Comparison of ENCODE assay signal across 8 mouse cellular contexts in the genomic region with DNA sequence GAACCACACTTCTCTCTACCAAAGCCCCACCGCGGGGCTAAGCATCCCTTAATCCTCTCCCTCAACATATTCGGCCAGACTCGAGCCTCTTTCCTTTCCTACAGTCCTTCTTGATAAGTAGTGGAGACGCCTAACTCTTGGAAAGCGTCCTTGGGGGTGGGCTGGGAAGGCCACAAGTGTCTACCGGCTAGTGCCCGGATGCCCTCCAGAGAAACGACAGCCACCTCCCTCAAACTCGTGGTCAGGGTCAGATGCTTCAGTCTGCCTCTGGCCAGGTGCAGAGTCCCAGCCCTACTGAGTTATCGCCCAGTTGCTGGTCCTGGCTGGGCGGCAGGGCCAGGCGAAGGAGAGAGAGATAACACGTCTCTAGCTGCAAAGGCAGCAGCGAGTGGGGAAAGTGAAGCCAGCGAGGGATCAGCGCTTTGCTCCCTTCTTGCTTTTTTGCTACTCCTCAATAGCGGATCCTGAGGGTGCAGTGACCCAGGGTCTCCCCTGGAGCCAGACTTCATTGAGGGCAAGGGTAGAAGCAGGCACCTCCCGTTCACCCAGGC. TPM values are rescaled to one million over a fixed set of nuclear protein-coding genes. Genes with fewer than 3 reads are reported as not detected.
A peak's percentile ranks its signal among the peaks of the same experiment; 100 is the strongest.
DNase-seq lines count a peak whose midpoint lies in the region; ATAC-seq and TF ChIP-seq lines count a peak whose summit lies in the region.

No protein-coding gene starts in this region.

- H3K4me3 ChIP-seq in lung, embryonic 15.5 days, result peak overlapping the region; percentile 78
- H3K4me3 ChIP-seq in heart, postnatal 0 days (ENCODE audit: low read depth, low read length), result peak overlapping the region; percentile 69
- peak overlapping the region; percentile 36 to 80 for H3K4me3 ChIP-seq in liver, embryonic 14.5 days (ENCODE audit: insufficient read depth in 1 of 2, low read depth in 2 of 2, low read length in 2 of 2)
- H3K4me3 ChIP-seq in stomach, embryonic 14.5 days (ENCODE audit: low read depth, low read length), result peak overlapping the region; percentile 47

- peak overlapping the region; percentile 65; the same call in 1 of the 2 replicates for H3K27ac ChIP-seq in lung, embryonic 15.5 days
- peak overlapping the region; percentile 63 for H3K27ac ChIP-seq in heart, postnatal 0 days (ENCODE audit: low read depth)
- peak overlapping the region; percentile 16; the same call in 1 of the 2 replicates for H3K27ac ChIP-seq in liver, embryonic 14.5 days
- H3K27ac ChIP-seq in stomach, embryonic 14.5 days (ENCODE audit: low read length), result peak overlapping the region; percentile 10; the same call in 1 of the 2 replicates

- DNase-seq in lung, postnatal 25 days (ENCODE audit: low spot score), result no peak
- DNase-seq in embryo, embryonic 10.5 days (ENCODE audit: low spot score), result peak; percentile 55
- DNase-seq in heart, postnatal 0 days (ENCODE audit: low spot score), result no peak
- DNase-seq in liver, embryonic 14.5 days (ENCODE audit: low read depth in 3 of 3, low spot score in 3 of 3), result peak in 1 of 3 experiments; percentile 57
- no peak for DNase-seq in left cerebral cortex, adult 9 months (ENCODE audit: low spot score in 2 of 2)
- no peak for DNase-seq in frontal cortex, postnatal 25 days (ENCODE audit: low spot score in 2 of 2)

- H3K4me2 ChIP-seq in lung, embryonic 15.5 days, result peak overlapping the region; percentile 93
- H3K4me2 ChIP-seq in heart, postnatal 0 days (ENCODE audit: low read depth, low read length), result peak overlapping the region; percentile 81
- peak overlapping the region; percentile 98 for H3K4me2 ChIP-seq in liver, embryonic 14.5 days (ENCODE audit: low read depth)
- H3K4me2 ChIP-seq in stomach, embryonic 14.5 days (replicated peaks; ENCODE audit: low read depth, low read length), result peak overlapping the region; percentile 98

- peaks cover 49% of the 10 kb centered on the region for H3K4me1 ChIP-seq in lung, embryonic 15.5 days
- H3K4me1 ChIP-seq in heart, postnatal 0 days (ENCODE audit: control insufficient read depth, insufficient read depth), result peaks cover 22% of the 10 kb centered on the region
- peaks cover 18 to 21% of the 10 kb centered on the region in 2 experiments for H3K4me1 ChIP-seq in liver, embryonic 14.5 days (replicated peaks; ENCODE audit: control insufficient read depth in 2 of 2, insufficient read depth in 2 of 2, low read length in 1 of 2)
- H3K4me1 ChIP-seq in stomach, embryonic 14.5 days (ENCODE audit: control insufficient read depth, insufficient read depth, low read length), result peaks cover 23% of the 10 kb centered on the region

- H3K9me3 ChIP-seq in lung, embryonic 15.5 days, result no peaks in the 10 kb centered on the region
- H3K9me3 ChIP-seq in heart, postnatal 0 days (replicated peaks; ENCODE audit: control insufficient read depth, low read length), result no peaks in the 10 kb centered on the region
- H3K9me3 ChIP-seq in liver, embryonic 14.5 days (ENCODE audit: control insufficient read depth, low read length), result no peaks in the 10 kb centered on the region
- H3K9me3 ChIP-seq in stomach, embryonic 14.5 days (ENCODE audit: control insufficient read depth, low read depth, low read length), result no peaks in the 10 kb centered on the region

- no peak for TF ChIP-seq EP300 in heart, postnatal 0 days (IDR thresholded peaks at IDR 0.05; ENCODE audit: low read depth)
- TF ChIP-seq EP300 in liver, embryonic 14.5 days (IDR thresholded peaks at IDR 0.05; ENCODE audit: low read depth), result no peak

- WGBS in lung, embryonic 15.5 days, result 10% methylated on average over 19 of the region's 19 CpGs
- 6% methylated on average over 19 of the region's 19 CpGs for WGBS in heart, postnatal 0 days
- WGBS in liver, embryonic 14.5 days (ENCODE audit: insufficient replicate concordance), result 4% methylated on average over 19 of the region's 19 CpGs
- WGBS in stomach, embryonic 14.5 days, result 14% methylated on average over 19 of the region's 19 CpGs

- H3K9ac ChIP-seq in lung, embryonic 15.5 days, result peak overlapping the region; percentile 52
- peak overlapping the region; percentile 33 for H3K9ac ChIP-seq in heart, postnatal 0 days (replicated peaks; ENCODE audit: low read depth, low read length)
- H3K9ac ChIP-seq in liver, embryonic 14.5 days (replicated peaks), result peak overlapping the region; percentile 46
- H3K9ac ChIP-seq in stomach, embryonic 14.5 days (replicated peaks; ENCODE audit: low read depth, low read length), result no peak overlapping the region; the same call in 1 of the 2 replicates

- ATAC-seq in lung, embryonic 15.5 days (ENCODE audit: borderline replicate concordance, extremely low read depth, low FRiP score, low TSS enrichment), result no peak
- peak; percentile 9; the same call in 1 of the 2 replicates for ATAC-seq in heart, postnatal 0 days (ENCODE audit: insufficient read depth, low read depth)
- ATAC-seq in liver, embryonic 14.5 days (ENCODE audit: insufficient read depth), result peak; percentile 42
- ATAC-seq in stomach, embryonic 14.5 days (ENCODE audit: insufficient number of reproducible peaks, insufficient read depth, low FRiP score, low read depth), result no peak

- TF ChIP-seq CTCF in heart, postnatal 0 days (IDR thresholded peaks at IDR 0.05; ENCODE audit: low read depth), result no peak
- no peak for TF ChIP-seq CTCF in liver, embryonic 14.5 days (IDR thresholded peaks at IDR 0.05; ENCODE audit: low read depth)

- peaks cover 23% of the 10 kb centered on the region for H3K27me3 ChIP-seq in lung, embryonic 15.5 days
- H3K27me3 ChIP-seq in heart, postnatal 0 days (ENCODE audit: control insufficient read depth, insufficient read depth, low read length), result peaks cover 5% of the 10 kb centered on the region; the same call in 1 of the 2 replicates
- H3K27me3 ChIP-seq in liver, embryonic 14.5 days (ENCODE audit: control insufficient read depth, insufficient read depth, low read length), result peaks cover 37% of the 10 kb centered on the region
- peaks cover 5% of the 10 kb centered on the region; the same call in 1 of the 2 replicates for H3K27me3 ChIP-seq in stomach, embryonic 14.5 days (ENCODE audit: control insufficient read depth, insufficient read depth, low read length)

- H3K36me3 ChIP-seq in lung, embryonic 15.5 days, result no peaks in the 10 kb centered on the region; the same call in 1 of the 2 replicates
- H3K36me3 ChIP-seq in heart, postnatal 0 days (replicated peaks; ENCODE audit: control insufficient read depth, insufficient read depth, low read length), result no peaks in the 10 kb centered on the region
- H3K36me3 ChIP-seq in liver, embryonic 14.5 days (replicated peaks; ENCODE audit: control insufficient read depth, insufficient read depth, low read depth), result no peaks in the 10 kb centered on the region
- H3K36me3 ChIP-seq in stomach, embryonic 14.5 days (ENCODE audit: control insufficient read depth, insufficient read depth, low read length), result no peaks in the 10 kb centered on the region

RNA-seq across cellular contexts. Expression of a gene that starts 0.6 kb away (rescaled TPM):
- polyA plus RNA-seq in lung, embryonic 15.5 days (2015; fragmentation: Nextera tagmentation; extraction: Ambion mirVana), result 3.8 and 4.0 TPM in 2 replicates
- total RNA-seq in heart, postnatal 0 days (2014; rRNA removed; ENCODE audit: low replicate concordance), result 2.1 and 4.4 TPM in 2 replicates
- 0.86 and 1.2 TPM in 2 replicates for polyA plus RNA-seq in heart, postnatal 0 days (2015; fragmentation: Nextera tagmentation; extraction: Ambion mirVana)
- polyA plus RNA-seq in liver, embryonic 14.5 days (2012; rRNA removed), result 0.76 and 1.1 TPM in 2 replicates
- polyA plus RNA-seq in liver, embryonic 14.5 days (2014; fragmentation: Nextera tagmentation; extraction: Ambion mirVana), result 2.3 and 2.7 TPM in 2 replicates
- 1.8 and 1.9 TPM in 2 replicates for polyA plus RNA-seq in stomach, embryonic 14.5 days (2014; fragmentation: Nextera tagmentation; extraction: Ambion mirVana)

RNA-seq across cellular contexts. Expression of a gene that starts 1.4 kb away (rescaled TPM):
- polyA plus RNA-seq in lung, embryonic 15.5 days (2015; fragmentation: Nextera tagmentation; extraction: Ambion mirVana), result 42.7 and 43.1 TPM in 2 replicates
- 13.3 and 14.5 TPM in 2 replicates for total RNA-seq in heart, postnatal 0 days (2014; rRNA removed; ENCODE audit: low replicate concordance)
- 22.5 and 23.8 TPM in 2 replicates for polyA plus RNA-seq in heart, postnatal 0 days (2015; fragmentation: Nextera tagmentation; extraction: Ambion mirVana)
- 2.8 and 3.3 TPM in 2 replicates for polyA plus RNA-seq in liver, embryonic 14.5 days (2012; rRNA removed)
- 3.5 and 4.2 TPM in 2 replicates for polyA plus RNA-seq in liver, embryonic 14.5 days (2014; fragmentation: Nextera tagmentation; extraction: Ambion mirVana)
- 32.8 and 38.7 TPM in 2 replicates for polyA plus RNA-seq in stomach, embryonic 14.5 days (2014; fragmentation: Nextera tagmentation; extraction: Ambion mirVana)

RNA-seq across cellular contexts. Expression of a gene that starts 4.6 kb away (rescaled TPM):
- polyA plus RNA-seq in lung, embryonic 15.5 days (2015; fragmentation: Nextera tagmentation; extraction: Ambion mirVana), result 0.10 and 0.11 TPM in 2 replicates
- total RNA-seq in heart, postnatal 0 days (2014; rRNA removed; ENCODE audit: low replicate concordance), result not detected in 2 replicates
- polyA plus RNA-seq in heart, postnatal 0 days (2015; fragmentation: Nextera tagmentation; extraction: Ambion mirVana), result 0.08 TPM in 1 of 2 replicates, not detected in the other
- not detected in 2 replicates for polyA plus RNA-seq in liver, embryonic 14.5 days (2012; rRNA removed)
- polyA plus RNA-seq in liver, embryonic 14.5 days (2014; fragmentation: Nextera tagmentation; extraction: Ambion mirVana), result not detected in 2 replicates
- not detected in 2 replicates for polyA plus RNA-seq in stomach, embryonic 14.5 days (2014; fragmentation: Nextera tagmentation; extraction: Ambion mirVana)

RNA-seq across cellular contexts. Expression of a gene that starts 21.0 kb away (rescaled TPM):
- polyA plus RNA-seq in lung, embryonic 15.5 days (2015; fragmentation: Nextera tagmentation; extraction: Ambion mirVana), result 9.5 and 9.8 TPM in 2 replicates
- total RNA-seq in heart, postnatal 0 days (2014; rRNA removed; ENCODE audit: low replicate concordance), result 57.7 and 63.4 TPM in 2 replicates
- 5.5 and 6.2 TPM in 2 replicates for polyA plus RNA-seq in heart, postnatal 0 days (2015; fragmentation: Nextera tagmentation; extraction: Ambion mirVana)
- 6.3 and 7.3 TPM in 2 replicates for polyA plus RNA-seq in liver, embryonic 14.5 days (2012; rRNA removed)
- 2.2 TPM in 2 replicates for polyA plus RNA-seq in liver, embryonic 14.5 days (2014; fragmentation: Nextera tagmentation; extraction: Ambion mirVana)
- 15.1 and 18.1 TPM in 2 replicates for polyA plus RNA-seq in stomach, embryonic 14.5 days (2014; fragmentation: Nextera tagmentation; extraction: Ambion mirVana)

RNA-seq across cellular contexts. Expression of a gene that starts 24.9 kb away (rescaled TPM):
- 6.5 and 7.1 TPM in 2 replicates for polyA plus RNA-seq in lung, embryonic 15.5 days (2015; fragmentation: Nextera tagmentation; extraction: Ambion mirVana)
- total RNA-seq in heart, postnatal 0 days (2014; rRNA removed; ENCODE audit: low replicate concordance), result 6.4 and 9.9 TPM in 2 replicates
- polyA plus RNA-seq in heart, postnatal 0 days (2015; fragmentation: Nextera tagmentation; extraction: Ambion mirVana), result 2.6 and 2.7 TPM in 2 replicates
- 4.1 and 4.8 TPM in 2 replicates for polyA plus RNA-seq in liver, embryonic 14.5 days (2012; rRNA removed)
- polyA plus RNA-seq in liver, embryonic 14.5 days (2014; fragmentation: Nextera tagmentation; extraction: Ambion mirVana), result 0.67 and 1.00 TPM in 2 replicates
- 7.1 TPM in 2 replicates for polyA plus RNA-seq in stomach, embryonic 14.5 days (2014; fragmentation: Nextera tagmentation; extraction: Ambion mirVana)

Comparison
In these comparisons a context has a peak if more than half of its experiments do, and no peak if none do; other contexts are left out.
1. ATAC-seq: peak in heart, postnatal 0 days (single experiment) and liver, embryonic 14.5 days (single experiment); none in lung, embryonic 15.5 days (single experiment) and stomach, embryonic 14.5 days (single experiment).
2. H3K27ac ChIP-seq: peak in every context shown above with its lines; median percentile 65 in lung, embryonic 15.5 days; 63 in heart, postnatal 0 days; 16 in liver, embryonic 14.5 days; 10 in stomach, embryonic 14.5 days.
3. Peak in every context shown above with its lines, with median percentiles within 50 percentile points of each other: H3K4me2 ChIP-seq and H3K4me3 ChIP-seq.